Mouse (Mus musculus) forebrain, embryonic 15.5 days (tissue): ENCODE results near the gene BC067074. TPM values are rescaled to one million over a fixed set of nuclear protein-coding genes. Genes with fewer than 3 reads are reported as not detected.
A peak's percentile ranks its signal among the peaks of the same experiment; 100 is the strongest.

Source experiments
- ATAC-seq: fragments of 200-750 bp; cut with Nextera tagmentation; replicated peaks from 2 replicates; pipeline ENCODE4 v1.8.0; 2017; ENCODE audit warnings: mild to moderate bottlenecking, moderate TSS enrichment, moderate library complexity
- H3K27ac ChIP-seq: fragments of 300-500 bp; sonication (generic); replicated peaks from 2 replicates; pipeline ENCODE4 v1.5.1; 2015; ENCODE audit warnings: mild to moderate bottlenecking, inconsistent platforms
- H3K27me3 ChIP-seq: fragments of 300-500 bp; sonication (generic); 2 replicates; pipeline ENCODE4 v1.6.1; 2015; ENCODE audit warnings: inconsistent platforms
- H3K36me3 ChIP-seq: fragments of 300-500 bp; sonication (generic); 2 replicates; pipeline ENCODE4 v1.6.1; 2015; ENCODE audit warnings: mild to moderate bottlenecking, inconsistent platforms
- H3K4me1 ChIP-seq: fragments of 300-500 bp; sonication (generic); 2 replicates; pipeline ENCODE4 v1.6.1; 2015; ENCODE audit warnings: inconsistent platforms
- H3K4me2 ChIP-seq: fragments of 300-500 bp; sonication (generic); replicated peaks from 2 replicates; pipeline ENCODE4 v1.6.1; 2015; ENCODE audit warnings: mild to moderate bottlenecking, inconsistent platforms
- H3K4me3 ChIP-seq: fragments of 300-500 bp; sonication (generic); 2 replicates; pipeline ENCODE4 v1.5.1; 2015; ENCODE audit warnings: mild to moderate bottlenecking, inconsistent platforms
- H3K9ac ChIP-seq: fragments of 300-500 bp; sonication (generic); replicated peaks from 2 replicates; pipeline ENCODE4 v1.6.1; 2015; ENCODE audit warnings: mild to moderate bottlenecking, inconsistent platforms
- H3K9me3 ChIP-seq: fragments of 300-500 bp; sonication (generic); 2 replicates; pipeline ENCODE4 v1.6.1; 2016; ENCODE audit warnings: inconsistent platforms
- WGBS: fragments of 180-500 bp; shearing (Covaris S2); methylation state at CpG from one replicate; pipeline ENCODE4 v1.1.7; 2015; ENCODE audit warnings: mixed read lengths; 5-methylcytosine and 5-hydroxymethylcytosine counted together
- polyA plus RNA-seq: library from polyadenylated mRNA; unstranded; fragments of >200 nt; fragmentation: Nextera tagmentation; extraction: Ambion mirVana; gene quantifications from 2 replicates; pipeline ENCODE4 v1.2.1, GENCODE M21; 2015

Gene BC067074
- polyA plus RNA-seq, 1 experiment from 2014 or later = 0.48 TPM

DNA sequence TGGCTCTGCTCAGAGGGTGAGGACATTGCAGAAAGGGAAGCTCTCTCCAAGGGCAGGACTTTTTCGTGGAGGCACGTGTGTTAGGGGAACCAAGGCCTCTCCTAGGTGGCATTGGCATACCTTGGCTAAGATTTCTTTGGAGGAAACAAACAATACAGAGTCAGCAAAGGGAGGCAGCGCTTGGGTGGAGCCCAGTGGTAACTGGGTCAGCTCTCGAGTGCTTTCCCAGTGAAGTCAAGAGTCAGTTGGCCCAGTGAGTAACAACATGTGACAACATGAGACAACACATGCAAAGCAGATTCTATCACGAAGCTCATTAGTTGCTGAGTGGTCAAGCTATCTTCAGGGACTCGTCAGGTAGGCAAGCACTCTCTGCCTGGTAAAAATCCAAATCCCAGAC is 40.4 kb downstream of the BC067074 start:
- no peak for ATAC-seq
- Histone ChIP-seq H3K36me3 (no peaks in the 10 kb centered on the region), H3K4me2 (no peak overlapping the region), H3K4me1 (no peaks in the 10 kb centered on the region), H3K27ac (no peak overlapping the region), H3K27me3 (no peaks in the 10 kb centered on the region), H3K4me3 (no peak overlapping the region), H3K9ac (no peak overlapping the region), H3K9me3 (peaks cover 7% of the 10 kb centered on the region; the same call in 1 of the 2 replicates)
- WGBS = 88% methylated on average over 6 of the region's 6 CpGs

DNA sequence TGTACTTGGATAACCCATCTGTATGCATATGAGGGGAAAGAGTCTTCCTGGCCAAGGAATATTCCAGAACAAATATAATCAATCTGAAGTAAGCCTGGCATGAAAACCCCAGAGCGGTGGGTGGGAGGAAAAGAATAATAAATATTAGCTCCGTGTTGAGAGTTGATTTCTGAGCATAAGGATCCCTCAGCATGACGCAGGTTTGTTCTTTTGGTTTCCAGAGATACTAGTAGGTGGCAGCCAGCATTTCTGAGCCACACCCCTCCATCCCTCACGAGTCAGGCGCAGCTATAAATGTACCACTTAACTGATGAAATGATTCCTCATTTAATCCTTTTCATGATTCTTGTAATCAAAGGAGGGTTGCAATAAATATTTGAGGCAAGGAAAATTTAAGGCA is 41.0 kb downstream of the BC067074 start:
- Histone ChIP-seq H3K9ac (no peak overlapping the region), H3K36me3 (no peaks in the 10 kb centered on the region), H3K27ac (no peak overlapping the region), H3K4me2 (no peak overlapping the region), H3K4me1 (no peaks in the 10 kb centered on the region), H3K4me3 (no peak overlapping the region), H3K27me3 (no peaks in the 10 kb centered on the region), H3K9me3 (peaks cover 7% of the 10 kb centered on the region; the same call in 1 of the 2 replicates)
- ATAC-seq = no peak
- WGBS = 77% methylated on average over 5 of the region's 5 CpGs

DNA sequence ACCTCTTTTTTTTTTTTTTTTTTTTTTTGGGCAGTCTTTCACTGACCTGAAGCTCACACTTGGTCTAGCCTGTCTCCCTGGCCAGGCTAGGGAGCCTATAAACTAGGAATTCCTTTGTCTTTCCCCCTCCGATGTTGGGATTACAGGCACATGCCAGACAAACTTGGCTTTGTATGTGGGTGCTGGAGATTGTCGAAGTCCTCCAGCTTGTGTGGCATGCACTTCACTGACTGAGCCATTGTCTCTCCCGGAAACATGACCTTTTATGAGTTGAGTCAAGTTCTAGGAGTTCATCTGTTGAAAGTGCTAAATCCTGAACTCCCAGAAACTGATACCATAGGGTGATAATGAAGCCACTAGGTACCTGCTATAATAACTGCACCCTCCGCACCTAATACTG is 41.8 kb downstream of the BC067074 start:
- no peak overlapping the region for H3K4me3 ChIP-seq
- no peaks in the 10 kb centered on the region for H3K27me3 ChIP-seq
- no peak overlapping the region for H3K27ac ChIP-seq
- H3K9me3 ChIP-seq = peaks cover 7% of the 10 kb centered on the region; the same call in 1 of the 2 replicates
- no peak for ATAC-seq
- no peak overlapping the region for H3K9ac ChIP-seq
- no peaks in the 10 kb centered on the region for H3K4me1 ChIP-seq
- WGBS = 62% methylated on average over 4 of the region's 4 CpGs
- no peaks in the 10 kb centered on the region for H3K36me3 ChIP-seq
- no peak overlapping the region for H3K4me2 ChIP-seq

DNA sequence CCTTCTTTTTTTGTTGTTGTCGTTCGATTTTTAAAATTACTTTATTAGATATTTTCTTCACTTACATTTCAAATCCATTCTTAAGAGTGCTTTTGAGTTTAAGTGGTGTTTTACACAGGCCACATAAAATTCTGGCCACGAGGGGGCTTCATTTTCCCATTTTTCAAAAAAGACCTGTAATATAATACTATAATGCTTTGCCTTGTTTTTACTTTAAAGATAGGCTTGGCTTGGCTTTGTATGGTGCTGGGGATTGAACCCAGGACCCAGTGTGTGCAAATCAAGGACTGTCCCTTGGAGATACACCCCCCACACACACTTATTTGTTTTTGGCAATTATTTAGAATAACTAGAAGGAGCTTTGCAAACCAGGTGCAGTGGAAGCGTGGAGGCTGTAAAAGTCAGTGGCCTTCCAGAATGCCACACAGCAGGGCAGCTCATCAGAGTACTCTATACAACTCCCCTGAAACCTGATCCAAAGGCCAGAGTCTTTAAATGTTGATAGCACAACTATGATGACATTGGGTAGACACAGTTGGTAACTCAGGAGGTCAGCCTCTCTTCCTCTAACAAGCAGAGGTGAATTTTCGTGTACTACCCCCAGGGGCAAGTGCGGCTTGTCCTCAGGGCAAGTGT is 44.4 kb downstream of the BC067074 start:
- peak; percentile 68 for ATAC-seq
- WGBS = 60% methylated on average over 6 of the region's 6 CpGs

DNA sequence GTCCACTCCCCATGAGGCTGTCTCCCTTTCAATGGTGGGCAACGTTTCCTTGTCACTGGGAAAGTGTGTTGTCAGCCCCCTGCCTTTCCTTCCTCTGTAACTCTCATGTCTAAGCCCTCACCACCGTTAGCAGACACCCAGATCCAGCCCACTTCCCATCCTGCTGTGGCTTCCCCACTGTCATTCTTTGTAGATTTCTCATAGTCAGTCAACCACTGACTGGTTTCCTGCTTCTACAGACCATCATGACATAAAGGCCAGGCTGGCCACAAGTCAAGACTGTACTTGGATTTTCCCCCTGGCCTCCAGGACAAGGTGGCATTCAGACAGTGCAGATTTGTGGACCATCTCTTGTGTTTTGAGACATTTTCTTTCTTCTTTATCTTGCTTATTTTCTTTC is 47.7 kb downstream of the BC067074 start:
- Histone ChIP-seq H3K27ac (no peak overlapping the region), H3K36me3 (no peaks in the 10 kb centered on the region), H3K4me3 (no peak overlapping the region), H3K9ac (no peak overlapping the region), H3K4me2 (no peak overlapping the region), H3K27me3 (no peaks in the 10 kb centered on the region), H3K4me1 (no peaks in the 10 kb centered on the region), H3K9me3 (no peaks in the 10 kb centered on the region)
- 36% methylated on average over 2 of the region's 2 CpGs for WGBS
- no peak for ATAC-seq

More for the DNA sequence above, 44.4 kb downstream of the BC067074 start:
- H3K4me1 ChIP-seq = no peaks in the 10 kb centered on the region
- H3K27ac ChIP-seq = no peak overlapping the region
- no peak overlapping the region for H3K9ac ChIP-seq
- H3K4me2 ChIP-seq = no peak overlapping the region
- H3K4me3 ChIP-seq = no peak overlapping the region
- no peaks in the 10 kb centered on the region for H3K36me3 ChIP-seq
- no peaks in the 10 kb centered on the region for H3K9me3 ChIP-seq
- H3K27me3 ChIP-seq = no peaks in the 10 kb centered on the region

- Histone ChIP-seq H3K36me3 (no peaks in the 10 kb centered on the region), H3K27me3 (no peaks in the 10 kb centered on the region), H3K4me1 (no peaks in the 10 kb centered on the region), H3K4me2 (no peak overlapping the region), H3K9ac (no peak overlapping the region), H3K27ac (no peak overlapping the region), H3K4me3 (no peak overlapping the region), H3K9me3 (no peaks in the 10 kb centered on the region)
- no peak for ATAC-seq
These were observed 48.2 kb downstream of the BC067074 start for GRCm38 (mm10) chr13:113341161-113341560.

DNA sequence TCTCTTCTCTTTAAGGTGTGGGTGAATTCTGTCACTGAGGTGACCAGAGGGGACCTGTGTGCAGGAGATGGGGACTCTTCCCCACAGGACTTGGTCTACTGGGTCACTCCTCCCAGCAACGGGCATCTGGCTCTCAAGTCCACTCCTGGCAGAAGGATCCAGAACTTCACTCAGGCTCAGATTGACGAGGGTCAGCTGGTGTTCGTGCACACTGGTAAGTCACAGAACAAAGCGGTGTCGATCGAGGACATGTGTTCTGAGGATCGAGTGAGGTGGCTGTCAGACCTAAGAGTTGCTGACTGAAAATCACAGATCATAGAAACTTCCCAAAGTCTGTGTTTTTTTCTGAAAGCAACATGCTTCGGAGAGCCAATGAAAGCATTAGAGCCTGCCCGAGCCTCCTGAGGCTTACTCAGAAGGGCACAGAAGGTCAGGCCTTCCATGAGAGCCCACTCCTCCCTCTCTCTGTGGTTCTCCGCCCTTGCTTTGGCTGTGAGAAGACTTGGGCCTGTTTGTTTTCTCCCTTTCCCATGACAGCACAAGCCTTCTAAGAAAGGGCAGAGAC is 49.5 kb downstream of the BC067074 start:
- H3K4me3 ChIP-seq = no peak overlapping the region
- 86% methylated on average over 10 of the region's 10 CpGs for WGBS
- no peak for ATAC-seq
- H3K36me3 ChIP-seq = no peaks in the 10 kb centered on the region
- no peaks in the 10 kb centered on the region for H3K9me3 ChIP-seq
- H3K9ac ChIP-seq = no peak overlapping the region
- H3K4me1 ChIP-seq = no peaks in the 10 kb centered on the region
- H3K27ac ChIP-seq = no peak overlapping the region
- H3K27me3 ChIP-seq = no peaks in the 10 kb centered on the region
- no peak overlapping the region for H3K4me2 ChIP-seq

- Histone ChIP-seq H3K27ac (no peak overlapping the region), H3K4me2 (no peak overlapping the region), H3K36me3 (no peaks in the 10 kb centered on the region), H3K4me1 (0 out of 2 replicates have a peak, but pooled peaks cover 4% of the 10 kb centered on the region), H3K9me3 (no peaks in the 10 kb centered on the region), H3K27me3 (no peaks in the 10 kb centered on the region), H3K9ac (no peak overlapping the region), H3K4me3 (no peak overlapping the region)
- WGBS = 66% methylated on average over 11 of the region's 11 CpGs
- ATAC-seq = no peak
These were observed 57.9 kb downstream of the BC067074 start for GRCm38 (mm10) chr13:113350743-113351430.

GRCm38 (mm10) chr13:113353546-113353945 is 60.6 kb downstream of the BC067074 start:
- Histone ChIP-seq H3K4me2 (no peak overlapping the region), H3K4me1 (peaks cover 7% of the 10 kb centered on the region; the same call in 1 of the 2 replicates), H3K9me3 (no peaks in the 10 kb centered on the region), H3K36me3 (no peaks in the 10 kb centered on the region), H3K27me3 (no peaks in the 10 kb centered on the region), H3K4me3 (no peak overlapping the region), H3K27ac (no peak overlapping the region), H3K9ac (no peak overlapping the region)
- WGBS = 89% methylated on average over 3 of the region's 3 CpGs
- ATAC-seq = no peak

DNA sequence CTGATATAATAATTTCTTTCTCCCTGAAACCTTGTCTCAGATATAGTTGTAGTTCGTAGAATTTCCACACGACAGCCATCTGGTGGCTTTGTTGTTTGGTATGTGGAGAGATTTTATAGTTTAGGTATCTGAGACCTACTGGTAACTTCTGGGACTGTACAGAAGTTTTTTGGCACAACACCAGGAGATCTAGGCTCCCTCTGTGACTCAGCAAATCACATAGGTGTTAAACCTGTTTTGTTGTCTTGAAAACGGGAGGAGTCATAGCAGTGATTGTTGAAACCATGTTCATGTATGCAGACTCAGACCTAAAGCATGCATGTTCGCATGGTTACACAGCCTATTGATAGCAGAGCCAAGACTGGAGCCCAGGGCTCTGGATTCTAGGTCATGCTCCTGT is 61.0 kb downstream of the BC067074 start:
- no peak overlapping the region for H3K4me2 ChIP-seq
- no peak overlapping the region for H3K27ac ChIP-seq
- 93% methylated on average over 4 of the region's 4 CpGs for WGBS
- no peaks in the 10 kb centered on the region for H3K36me3 ChIP-seq
- no peak overlapping the region for H3K9ac ChIP-seq
- no peaks in the 10 kb centered on the region for H3K27me3 ChIP-seq
- H3K9me3 ChIP-seq = no peaks in the 10 kb centered on the region
- peaks cover 7% of the 10 kb centered on the region; the same call in 1 of the 2 replicates for H3K4me1 ChIP-seq
- ATAC-seq = no peak
- H3K4me3 ChIP-seq = no peak overlapping the region

- Histone ChIP-seq H3K4me3 (no peak overlapping the region), H3K9ac (no peak overlapping the region), H3K27me3 (no peaks in the 10 kb centered on the region), H3K9me3 (no peaks in the 10 kb centered on the region), H3K4me1 (peaks cover 7% of the 10 kb centered on the region; the same call in 1 of the 2 replicates), H3K36me3 (no peaks in the 10 kb centered on the region), H3K27ac (no peak overlapping the region), H3K4me2 (no peak overlapping the region)
- ATAC-seq = no peak
- WGBS = 13% methylated on average over 4 of the region's 4 CpGs
These were observed 62.1 kb downstream of the BC067074 start for GRCm38 (mm10) chr13:113355022-113355421.

- Histone ChIP-seq H3K9me3 (no peaks in the 10 kb centered on the region), H3K4me1 (peaks cover 4% of the 10 kb centered on the region; the same call in 1 of the 2 replicates), H3K4me3 (no peak overlapping the region), H3K9ac (no peak overlapping the region), H3K27me3 (no peaks in the 10 kb centered on the region), H3K36me3 (no peaks in the 10 kb centered on the region), H3K4me2 (no peak overlapping the region), H3K27ac (no peak overlapping the region)
- ATAC-seq = peak; percentile 51
- 41% methylated on average over 13 of the region's 13 CpGs for WGBS
These were observed 64.6 kb downstream of the BC067074 start for GRCm38 (mm10) chr13:113357438-113358144.
